Mouse (Mus musculus) layer of hippocampus, adult 2 months (tissue): ENCODE measurements at regions not wholly inside any gene's neighbourhood (a gene's known extent, or its start where the extent isn't known, plus 50 kb on each side); places are given as distances from the start of the nearest gene placed in this dataset.

Experiments
- DNase-seq, 2 experiments: peaks; one replicate each; pipeline ENCODE4 v3.0.0; 2022; ENCODE audit warnings: low spot score in 2 of 2
- H3K27ac ChIP-seq: fragments of 200-600 bp; 2 replicates; pipeline ENCODE4 v1.8.1; 2022
- H3K4me3 ChIP-seq: fragments of 200-600 bp; 2 replicates; pipeline ENCODE4 v1.8.1; 2022; ENCODE audit warnings: mild to moderate bottlenecking
- CTCF ChIP-seq: fragments of 200-600 bp; conservative IDR thresholded peaks from 2 replicates; pipeline ENCODE4 v1.8.1; 2022; ENCODE audit warnings: antibody characterized with exemption, mild to moderate bottlenecking, moderate library complexity

GRCm38 (mm10) chr9:40617676-40618062, 52.7 kb upstream of the Gm21915 start:
- H3K4me3 ChIP-seq, result peak overlapping the region; percentile 30; the same call in 1 of the 2 replicates
- no peak for TF ChIP-seq CTCF
- peak overlapping the region; percentile 88; the same call in 1 of the 2 replicates for H3K27ac ChIP-seq
- DNase-seq, result no peak

DNA sequence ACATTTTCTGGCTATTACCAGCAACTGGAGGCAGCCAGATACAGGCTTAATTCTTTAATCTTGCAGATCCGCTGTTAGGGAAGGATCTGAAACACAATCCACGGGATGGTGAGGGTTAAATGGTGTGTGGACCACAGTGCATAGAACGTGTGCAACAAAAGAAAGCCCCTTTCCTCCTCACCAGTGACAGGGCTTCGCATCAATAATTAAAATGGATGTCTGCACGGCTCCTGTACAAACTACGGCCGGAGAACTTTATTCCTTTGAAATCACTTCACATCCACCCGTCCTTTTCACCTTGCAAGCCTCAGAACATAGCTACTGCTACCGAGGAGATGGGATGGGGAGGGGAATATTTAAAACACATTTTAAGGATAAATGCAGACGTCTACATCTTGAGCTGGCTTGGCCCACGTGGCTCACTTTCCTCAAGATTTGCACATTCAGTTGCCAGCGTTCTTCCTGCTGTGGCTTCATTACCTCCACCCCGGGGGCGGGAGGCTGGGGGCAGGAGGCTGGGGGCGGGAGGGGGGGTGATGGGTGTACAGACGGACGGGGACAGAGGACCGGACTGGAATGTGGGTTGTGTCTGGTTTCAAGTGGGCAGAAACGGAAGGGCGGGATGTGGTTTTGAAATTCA, 53.3 kb upstream of the Gm21915 start:
- no peak for DNase-seq
- Histone ChIP-seq H3K4me3 (peak overlapping the region; percentile 30), H3K27ac (peak overlapping the region; percentile 88)
- TF ChIP-seq CTCF, result no peak

DNA sequence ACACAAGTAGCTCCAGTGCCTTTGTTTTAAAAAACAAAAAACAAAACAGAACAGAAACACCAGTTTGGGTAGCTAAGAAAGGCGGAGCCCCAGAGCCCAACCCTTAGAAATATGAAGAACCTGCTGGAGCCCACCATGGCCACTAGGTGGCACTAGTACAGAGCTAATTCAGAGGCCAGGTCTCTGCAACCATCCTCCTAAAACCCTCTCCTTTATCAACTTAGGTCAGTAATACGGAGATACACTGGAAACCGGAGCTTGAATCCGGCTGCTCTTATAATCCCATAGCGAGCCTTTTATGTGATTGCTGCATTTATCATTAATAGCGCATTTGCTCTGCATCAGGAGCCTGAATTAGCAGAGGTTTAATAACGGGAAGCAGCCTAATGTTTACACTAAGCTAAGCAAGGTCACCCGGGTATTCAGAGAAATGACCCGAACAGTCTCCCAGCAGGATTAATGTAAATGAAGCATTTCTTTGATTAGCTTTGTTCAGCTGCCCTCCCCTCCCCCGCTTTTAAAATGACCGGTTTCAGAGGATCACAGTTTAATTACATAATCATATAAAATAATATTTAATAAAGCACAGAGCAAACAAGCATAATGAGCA, 53.9 kb upstream of the Gm21915 start:
- DNase-seq, result peak; percentile 72 to 81
- H3K4me3 ChIP-seq, result peak overlapping the region; percentile 30
- peak; percentile 99 for TF ChIP-seq CTCF
- peak overlapping the region; percentile 88 for H3K27ac ChIP-seq

DNA sequence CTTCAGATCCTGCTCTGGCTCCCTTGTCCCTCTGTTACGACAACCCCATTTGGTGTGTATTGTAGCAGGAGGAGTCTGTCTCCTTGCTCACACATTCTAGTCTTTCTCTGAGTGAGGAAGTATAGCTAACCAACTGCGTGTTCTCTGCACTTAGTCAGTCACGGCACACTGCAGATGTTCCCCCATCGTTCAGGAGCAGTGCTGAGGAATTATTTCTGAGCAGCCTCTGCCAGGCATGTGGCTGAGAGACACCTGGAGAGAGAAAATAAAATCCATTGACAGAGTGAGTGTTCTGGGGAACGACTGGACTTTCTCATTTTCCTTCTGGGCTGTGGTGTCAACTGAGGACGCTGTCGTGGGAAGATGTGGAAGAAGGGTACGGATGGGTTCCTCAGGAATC, 54.5 kb upstream of the Gm21915 start:
- Histone ChIP-seq H3K4me3 (no peak overlapping the region), H3K27ac (0 out of 2 replicates have a peak overlapping the region, but pooled peaks have one; percentile 88)
- no peak for TF ChIP-seq CTCF
- DNase-seq, result no peak

DNA sequence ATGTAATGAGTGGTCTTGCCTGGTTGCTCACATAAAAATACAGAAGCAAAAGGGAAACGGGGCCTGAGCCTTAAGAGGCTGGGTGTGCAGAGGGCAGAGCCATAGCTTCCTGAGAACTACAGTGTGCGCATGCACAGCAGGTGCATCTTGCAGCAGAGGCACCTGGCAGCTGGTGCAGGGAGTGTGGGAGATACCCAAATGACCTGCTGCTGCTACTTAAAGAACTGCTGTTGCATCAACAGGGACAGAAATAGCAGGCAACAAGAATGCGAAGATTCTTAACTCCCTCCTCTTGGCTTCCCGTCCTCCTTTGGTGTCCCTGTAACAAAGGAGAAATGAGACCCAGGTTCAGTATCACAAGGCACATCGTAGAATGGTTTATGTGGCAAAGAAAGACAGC, 56.3 kb upstream of the Gm21915 start:
- no peak for DNase-seq
- Histone ChIP-seq H3K4me3 (no peak overlapping the region), H3K27ac (no peak overlapping the region)
- TF ChIP-seq CTCF, result no peak

GRCm38 (mm10) chr9:40613182-40613581, 57.2 kb upstream of the Gm21915 start:
- no peak for DNase-seq
- TF ChIP-seq CTCF, result no peak
- Histone ChIP-seq H3K4me3 (no peak overlapping the region), H3K27ac (no peak overlapping the region)

- no peak for DNase-seq
- no peak overlapping the region for H3K27ac ChIP-seq
These were observed 57.7 kb upstream of the Gm21915 start for GRCm38 (mm10) chr9:40612755-40613154.

DNA sequence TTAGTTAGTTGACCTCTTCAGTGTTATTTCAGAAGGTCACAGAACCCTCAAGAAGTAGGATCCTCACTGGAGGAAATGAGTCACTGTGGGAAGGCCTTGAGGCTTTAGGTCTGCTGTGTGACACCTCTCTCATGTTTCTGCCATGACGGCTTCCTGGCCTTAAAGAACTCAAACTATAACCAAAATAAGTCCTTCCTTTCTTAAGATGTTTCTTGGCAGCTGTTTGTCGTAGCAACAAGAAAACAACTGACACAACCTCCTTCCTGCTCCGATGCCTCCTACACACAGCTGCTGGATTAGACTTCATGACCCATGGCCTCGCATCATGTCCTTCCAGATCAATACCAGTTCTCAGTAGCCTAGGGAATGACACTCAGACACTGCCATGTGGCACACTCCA, 58.1 kb upstream of the Gm21915 start:
- no peak overlapping the region for H3K27ac ChIP-seq
- no peak for TF ChIP-seq CTCF

More at GRCm38 (mm10) chr9:40612755-40613154, 57.7 kb upstream of the Gm21915 start:
- no peak overlapping the region for H3K4me3 ChIP-seq
- TF ChIP-seq CTCF, result no peak

DNA sequence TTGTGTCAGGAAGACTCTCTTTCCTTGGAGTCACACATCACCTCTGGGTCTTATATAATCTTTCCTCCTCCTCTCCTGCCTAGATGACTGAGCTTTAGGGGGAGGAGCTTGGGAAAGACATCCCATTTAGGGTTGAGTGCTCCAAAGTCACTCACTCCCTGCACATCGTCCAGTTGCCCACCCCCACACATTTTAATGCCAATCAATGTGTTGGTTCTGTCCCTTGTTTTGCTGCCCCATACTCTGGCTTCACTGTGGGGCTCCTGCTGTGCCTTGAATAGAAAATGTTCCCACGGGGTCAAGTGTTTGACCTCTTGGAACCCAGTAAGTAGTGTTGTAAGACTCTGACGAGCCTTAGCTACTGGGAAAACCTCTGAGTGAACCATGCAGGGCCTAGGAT, 58.8 kb upstream of the Gm21915 start:
- no peak for TF ChIP-seq CTCF
- DNase-seq, result no peak
- Histone ChIP-seq H3K4me3 (no peak overlapping the region), H3K27ac (no peak overlapping the region)

More for the DNA sequence above, 58.1 kb upstream of the Gm21915 start:
- no peak overlapping the region for H3K4me3 ChIP-seq
- DNase-seq, result no peak

GRCm38 (mm10) chr9:40608596-40608995, 61.8 kb upstream of the Gm21915 start:
- no peak for DNase-seq
- no peak for TF ChIP-seq CTCF
- Histone ChIP-seq H3K4me3 (no peak overlapping the region), H3K27ac (no peak overlapping the region)

DNA sequence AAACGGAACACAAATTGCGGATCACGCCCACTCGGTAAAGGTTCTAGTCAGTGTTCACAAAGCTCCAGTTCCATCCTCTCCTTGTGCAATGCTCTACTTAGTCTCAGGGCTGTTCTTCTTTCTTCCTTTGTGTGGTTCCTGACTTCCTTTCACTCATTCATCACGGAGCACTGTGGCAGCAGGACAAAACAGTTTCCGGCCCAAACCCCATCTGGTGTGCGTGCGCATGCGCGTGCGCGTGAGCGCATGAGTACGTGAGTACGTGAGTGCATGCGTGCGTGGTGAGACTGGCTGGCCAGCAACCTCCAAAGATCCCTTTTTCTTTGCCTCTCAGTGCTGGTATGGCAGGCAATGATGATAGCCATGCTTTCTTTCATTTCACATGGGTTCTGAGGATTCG, 62.5 kb upstream of the Gm21915 start:
- DNase-seq, result no peak
- H3K4me3 ChIP-seq, result no peak overlapping the region
- TF ChIP-seq CTCF, result no peak
- no peak overlapping the region for H3K27ac ChIP-seq

DNA sequence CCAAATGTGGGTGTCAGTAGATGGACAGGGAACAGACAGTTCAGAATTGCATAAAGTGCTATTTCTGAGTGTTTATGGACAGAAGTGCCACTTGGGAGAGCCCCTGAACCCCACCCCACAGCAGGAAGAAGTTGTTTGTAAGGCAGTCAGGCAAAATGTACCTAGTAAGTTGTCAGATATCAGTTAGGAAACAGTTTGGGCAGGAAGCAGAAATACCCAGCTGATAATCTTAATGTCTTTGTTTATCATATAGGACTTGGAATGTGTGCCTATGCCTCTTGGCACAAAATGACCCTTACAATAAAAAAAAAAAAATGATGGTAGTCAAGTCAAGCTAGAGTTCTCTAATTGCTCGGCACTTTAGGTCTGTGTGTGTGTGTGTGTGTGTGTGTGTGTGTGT, 66.9 kb upstream of the Gm21915 start:
- Histone ChIP-seq H3K4me3 (no peak overlapping the region), H3K27ac (no peak overlapping the region)
- TF ChIP-seq CTCF, result no peak
- DNase-seq, result no peak

GRCm38 (mm10) chr9:40598431-40598831, 67.2 kb upstream of the Gramd1b start:
- Histone ChIP-seq H3K4me3 (no peak overlapping the region), H3K27ac (peak overlapping the region; percentile 18; the same call in 1 of the 2 replicates)
- peak in 1 of 2 experiments; percentile 30 for DNase-seq
- TF ChIP-seq CTCF, result no peak

DNA sequence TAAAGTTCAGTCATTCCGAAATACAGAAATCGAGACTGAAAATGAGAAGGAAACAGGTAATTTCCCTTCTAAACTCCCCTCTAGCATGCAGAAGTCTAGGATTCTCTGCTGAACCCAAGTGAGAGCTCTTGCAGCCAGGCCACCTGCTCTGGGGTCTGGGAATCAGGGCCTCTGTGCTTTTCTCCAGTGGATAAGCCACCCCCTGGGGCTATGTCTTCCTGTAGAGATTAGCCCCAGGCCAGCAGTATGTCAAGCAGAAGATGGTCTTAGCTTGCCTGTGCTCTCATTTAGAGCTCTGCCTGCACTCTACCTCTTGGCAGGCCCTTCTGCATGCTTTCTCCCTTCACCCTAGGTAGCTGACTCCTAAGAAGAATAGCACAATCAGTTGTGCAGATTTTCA, 56.2 kb upstream of the Gramd1b start:
- TF ChIP-seq CTCF, result no peak
- H3K27ac ChIP-seq, result no peak overlapping the region
- H3K4me3 ChIP-seq, result no peak overlapping the region
- no peak for DNase-seq
